Mouse (Mus musculus) common myeloid progenitor, adult 5-6 weeks (primary cell): ENCODE measurements around the gene Map3k14. TPM values are rescaled to one million over a fixed set of nuclear protein-coding genes. Genes with fewer than 3 reads are reported as not detected.
"Not testable (repeated sequence)": the region's sequence is repeated elsewhere in the genome, so short reads cannot be mapped to it uniquely, and the experiment has no call there.

Experiments used
- ATAC-seq: replicated peaks from 2 replicates; pipeline ENCODE4 v1.8.0; 2016; ENCODE audit warnings: low read depth, mild to moderate bottlenecking, moderate TSS enrichment, inconsistent platforms; ENCODE audit not compliant: poor library complexity, severe bottlenecking
- total RNA-seq: library from RNA; stranded (forward); fragments of 200-1000, 187-1606 nt; gene quantifications from 2 replicates; pipeline ENCODE4 v1.2.3, GENCODE M21; 2017

The Map3k14 gene
- total RNA-seq, 1 experiment from 2014 or later = 3.7 TPM

DNA sequence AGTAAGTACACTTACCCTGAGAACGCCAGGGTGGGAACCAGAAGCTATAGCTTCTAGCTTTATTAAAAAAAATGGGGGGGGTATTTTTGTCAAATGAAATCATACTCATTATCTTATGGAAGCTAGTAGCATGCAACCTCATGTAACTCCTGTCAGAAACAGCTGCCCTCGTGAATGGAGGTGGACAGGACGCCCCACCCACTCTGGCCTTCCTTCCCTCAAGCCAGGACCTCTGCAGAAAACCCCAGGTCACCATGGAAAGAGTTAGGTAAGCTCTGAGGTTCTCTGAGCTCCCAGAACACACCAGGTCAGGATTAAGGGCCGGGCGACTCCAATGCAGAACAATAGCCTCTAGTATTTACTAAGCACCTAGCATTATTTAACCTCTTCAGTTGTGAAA, 18.4 kb downstream of the Map3k14 start:
- ATAC-seq = no peak

DNA sequence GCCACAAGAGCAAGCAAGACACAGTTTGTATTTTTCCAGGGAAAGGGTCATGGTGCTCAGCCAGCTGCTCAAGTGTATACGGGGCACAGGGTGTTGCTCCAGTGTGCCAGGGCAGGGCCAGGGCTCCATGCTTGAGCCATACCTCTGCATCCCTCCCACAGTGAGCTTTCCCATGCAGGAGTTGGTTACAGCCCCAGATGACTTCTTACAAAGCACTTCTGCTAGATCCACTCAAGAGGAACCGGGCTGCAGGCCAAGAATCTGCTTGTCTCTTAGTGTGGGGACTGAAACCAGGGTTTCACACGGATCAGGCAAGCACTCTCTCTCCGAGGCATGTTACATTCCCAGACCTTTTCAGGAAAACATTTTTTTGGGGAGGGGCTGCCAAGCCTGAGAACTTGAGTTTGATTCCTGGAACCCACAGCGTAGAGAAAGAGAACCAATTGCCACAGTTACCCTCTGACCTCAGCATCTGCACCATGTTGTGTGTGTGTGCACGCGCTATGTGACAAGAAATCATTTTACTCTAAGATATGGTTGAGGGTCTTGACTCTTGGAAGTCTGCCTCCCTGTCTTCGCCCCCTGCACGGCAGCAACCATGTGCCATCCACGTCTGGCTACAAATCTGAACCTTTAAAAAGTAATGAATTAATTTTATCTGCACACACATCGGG, 19.6 kb downstream of the Map3k14 start:
- ATAC-seq = no peak

DNA sequence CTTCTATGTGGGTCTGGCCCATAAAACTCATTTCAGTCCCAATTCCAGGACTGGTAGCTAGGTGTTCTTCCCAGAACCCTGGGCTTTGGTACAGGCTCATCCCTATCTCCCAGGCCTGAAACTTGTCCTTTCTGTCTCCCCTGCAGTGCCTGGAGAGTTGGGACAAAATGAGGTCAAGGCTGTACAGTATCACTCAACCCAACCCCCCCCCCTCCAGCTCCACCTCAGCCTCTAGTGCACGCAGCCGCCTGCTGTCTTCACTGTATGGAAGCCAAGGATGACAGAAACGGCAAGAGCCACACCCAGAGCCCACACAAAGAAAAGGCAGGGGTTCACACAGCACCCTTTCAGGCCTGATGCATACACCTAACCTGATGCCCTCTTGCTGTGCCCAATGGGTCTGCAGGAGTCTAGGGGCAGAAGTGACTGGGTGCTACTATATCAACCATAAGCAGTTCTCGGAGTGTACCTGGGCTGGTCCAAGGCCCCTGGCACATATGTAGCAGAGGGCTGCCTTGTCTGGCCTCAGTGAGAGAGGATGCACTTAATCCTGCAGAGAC, 20.5 kb downstream of the Map3k14 start:
- no peak for ATAC-seq

DNA sequence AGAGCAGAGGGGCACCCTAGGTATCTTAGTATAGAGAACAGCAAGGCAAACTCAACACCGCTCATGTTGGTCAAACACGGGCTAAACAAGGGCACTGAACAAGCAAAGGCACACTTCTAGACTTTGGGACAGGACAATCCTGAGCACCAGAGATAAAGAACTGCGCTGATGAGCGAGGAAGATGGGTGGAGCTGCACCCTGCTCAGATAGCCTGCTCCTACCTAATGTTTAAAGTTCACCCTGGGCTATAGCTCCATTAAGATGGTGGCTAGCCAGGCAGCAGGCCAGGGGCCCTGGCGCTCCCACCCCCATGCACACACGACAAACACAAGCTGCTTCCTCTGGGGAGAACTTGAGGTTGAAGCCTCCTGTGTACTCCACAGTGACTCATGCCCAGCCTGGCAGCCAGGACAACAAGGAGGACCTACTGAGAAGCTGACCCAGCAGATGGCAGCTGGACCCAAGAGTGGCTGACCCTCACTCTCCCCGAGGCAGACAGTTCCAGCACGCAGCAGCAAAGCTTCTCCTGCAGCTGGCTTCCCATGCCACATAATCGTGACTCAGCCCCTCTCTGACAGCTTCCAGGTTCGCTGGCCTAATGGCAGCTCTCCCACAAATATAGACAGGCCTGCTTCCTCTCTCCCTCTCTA, 21.1 kb downstream of the Map3k14 start:
- ATAC-seq = peak; percentile 42

DNA sequence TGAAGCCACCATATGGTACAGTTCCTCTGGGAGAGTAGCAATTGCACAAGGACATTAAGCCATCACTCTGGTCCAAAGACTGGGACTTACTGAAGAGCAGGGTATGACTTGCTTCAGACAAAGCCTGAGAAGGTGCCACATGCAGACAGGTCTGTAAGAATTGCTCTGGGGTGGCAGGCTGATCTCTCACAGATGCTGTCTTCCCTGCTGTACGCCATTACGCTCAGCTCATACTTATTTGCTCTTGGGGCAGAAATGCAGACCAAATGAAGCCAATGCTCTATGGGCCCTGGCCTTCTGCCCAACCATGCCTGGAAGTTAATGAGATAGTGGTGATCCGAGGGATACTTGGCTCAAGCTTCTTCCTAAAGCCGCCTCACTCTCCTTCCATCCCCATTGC, 22.4 kb downstream of the Map3k14 start:
- no peak for ATAC-seq

DNA sequence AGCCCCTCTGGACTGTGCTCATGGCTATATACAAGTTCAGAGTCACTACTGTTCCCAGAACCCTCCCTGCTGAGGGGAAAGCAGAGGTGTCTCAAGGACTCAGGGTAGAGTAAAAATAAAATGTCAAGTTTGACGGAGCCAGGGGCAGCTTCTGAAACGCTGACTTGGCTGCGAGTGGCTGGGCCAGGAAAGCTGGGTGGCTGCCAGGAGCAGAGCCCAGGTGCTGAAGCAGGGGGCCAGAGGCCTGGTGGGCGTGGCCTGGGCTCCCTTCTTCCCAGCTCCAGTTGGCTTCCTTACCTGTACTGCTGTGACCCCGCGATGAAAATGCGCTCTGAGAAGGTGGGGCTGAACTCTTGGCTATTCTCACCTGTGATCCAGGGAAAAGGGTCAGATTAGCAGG, 26.5 kb downstream of the Map3k14 start:
- peak; percentile 8; the same call in 1 of the 2 replicates for ATAC-seq

DNA sequence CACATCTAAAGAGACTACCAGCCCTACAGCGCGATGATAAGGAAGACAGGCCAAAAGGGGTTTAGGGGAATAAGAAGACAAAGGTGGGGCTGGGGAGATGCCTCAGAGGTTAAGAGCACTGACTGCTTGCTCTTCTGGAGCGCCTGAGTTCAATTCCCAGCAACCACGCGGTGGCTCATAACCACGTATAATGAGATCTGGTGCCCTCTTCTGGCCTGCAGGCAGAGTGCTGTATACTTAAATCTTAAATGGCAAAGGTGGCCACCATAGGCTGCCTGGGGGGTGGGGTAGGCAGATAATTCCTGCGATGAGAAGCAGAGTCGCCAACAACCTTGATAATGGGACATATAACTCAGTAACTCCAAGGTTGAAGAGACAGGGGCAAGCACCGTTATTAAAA, 29.5 kb downstream of the Map3k14 start:
- ATAC-seq = no peak

DNA sequence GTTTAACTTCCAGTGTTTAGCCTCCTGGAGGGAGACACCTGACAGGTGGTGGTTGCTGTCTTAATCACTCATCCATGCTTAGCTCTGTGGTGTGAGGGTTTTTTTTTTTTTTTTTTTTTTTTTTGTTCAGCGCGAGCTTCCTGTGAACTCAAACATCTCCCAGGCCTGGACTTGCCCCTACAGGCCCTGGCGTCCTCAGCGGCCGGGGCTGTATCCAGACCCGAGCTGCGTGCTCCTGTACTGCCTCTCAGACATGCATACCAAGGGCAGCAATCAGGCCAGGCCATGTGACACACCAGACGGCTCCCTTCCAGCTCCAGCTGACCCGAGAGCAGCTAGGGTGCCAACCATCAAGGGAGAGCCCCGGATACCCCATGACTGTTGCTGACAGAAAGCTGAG, 30.4 kb downstream of the Map3k14 start:
- no peak for ATAC-seq

DNA sequence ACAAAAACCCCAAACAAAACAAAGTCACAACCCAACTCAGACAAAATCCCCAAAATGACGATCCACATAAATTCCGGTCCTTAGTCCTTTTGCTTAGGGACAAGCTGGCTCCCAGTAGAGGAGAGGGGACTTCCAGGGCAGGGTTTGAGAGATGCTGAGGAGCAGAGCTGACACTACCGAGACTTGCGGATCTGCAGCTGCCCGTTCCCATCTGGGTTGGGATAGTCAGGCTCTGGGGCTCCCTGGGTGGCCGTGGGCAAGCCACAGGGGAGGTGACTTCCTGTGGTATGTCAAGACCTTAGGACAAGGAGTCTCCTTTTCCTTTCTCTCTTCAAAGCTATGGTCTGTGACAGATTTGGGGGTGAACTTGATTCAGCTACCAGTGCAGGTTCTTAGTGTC, 30.8 kb downstream of the Map3k14 start:
- no peak for ATAC-seq

DNA sequence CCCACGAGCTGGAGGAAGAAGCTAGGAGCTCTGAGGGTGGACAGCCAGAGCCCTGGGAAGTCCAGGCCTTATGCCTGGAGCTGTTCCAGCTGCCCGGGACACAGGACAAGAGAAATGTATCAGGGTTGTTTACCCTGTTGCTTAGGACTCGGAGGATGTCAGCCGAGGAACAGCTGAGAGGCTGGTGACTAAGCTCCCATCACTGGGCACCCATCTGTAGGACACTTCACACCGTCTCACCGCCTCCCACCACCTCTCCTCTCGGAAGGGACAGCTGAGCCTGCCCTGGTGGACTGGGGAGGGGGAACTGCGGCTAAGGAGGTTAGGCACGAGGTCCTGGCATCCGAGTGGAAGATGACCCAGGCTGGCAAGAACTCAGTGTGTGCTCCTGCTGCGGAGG, 31.6 kb downstream of the Map3k14 start:
- ATAC-seq = no peak

DNA sequence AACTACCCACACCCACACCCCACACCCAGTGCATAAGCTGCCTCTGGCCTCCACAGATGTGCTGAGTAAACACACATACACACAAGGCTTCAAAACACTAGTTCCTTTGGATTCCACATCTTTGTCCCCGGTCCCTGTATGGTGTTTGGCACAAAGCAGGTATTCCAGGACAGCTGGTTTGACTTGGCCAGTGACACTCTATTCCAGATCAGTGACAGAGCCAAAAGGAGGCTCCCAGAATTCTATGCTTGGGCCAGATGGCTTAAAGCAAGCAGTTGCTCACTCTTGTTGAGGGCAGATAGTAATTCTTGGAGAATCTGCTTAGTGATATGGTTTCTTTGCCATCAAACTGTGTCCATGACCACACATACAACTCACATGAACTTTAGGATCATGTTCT, 32.8 kb downstream of the Map3k14 start:
- ATAC-seq = no peak

DNA sequence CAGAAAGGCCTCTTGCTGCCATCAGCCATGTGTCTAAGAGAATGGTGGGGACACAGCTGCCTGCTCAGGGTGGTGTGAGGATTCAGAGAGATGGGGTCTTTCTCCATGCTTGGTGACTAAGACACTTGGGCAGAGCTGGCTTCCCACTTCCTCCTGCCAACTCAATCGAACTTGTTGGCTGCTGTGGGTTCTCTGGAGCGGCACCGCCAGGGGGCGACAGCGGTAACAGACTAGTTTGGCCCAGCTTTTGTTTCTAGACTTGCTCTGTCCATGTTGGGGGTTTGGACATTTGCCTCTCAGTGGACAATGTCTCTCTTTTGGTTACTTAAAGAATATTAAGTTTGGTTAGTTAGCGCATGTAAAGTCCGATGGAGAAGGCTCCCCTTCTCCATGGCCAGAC, 34.3 kb downstream of the Map3k14 start:
- ATAC-seq = peak; percentile 88

DNA sequence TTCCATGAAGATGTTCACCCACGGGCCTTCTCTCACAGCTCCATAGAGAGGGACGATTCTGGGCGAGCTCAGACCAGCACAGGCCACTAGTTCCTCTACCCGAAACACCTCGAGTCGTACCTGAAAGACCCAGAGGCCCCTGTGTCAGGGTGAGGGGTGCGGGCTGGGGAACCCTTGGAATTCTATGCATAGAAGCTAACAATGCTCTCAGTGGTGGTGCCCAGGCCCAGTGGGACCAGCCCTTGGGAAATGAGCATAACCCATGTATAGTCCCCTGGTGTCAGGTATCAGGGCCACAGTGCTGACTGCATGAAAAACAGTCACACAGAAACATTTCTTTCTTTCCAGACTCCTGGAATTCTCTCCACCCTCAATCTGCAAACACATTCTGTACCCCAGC, 35.9 kb downstream of the Map3k14 start:
- ATAC-seq = no peak

DNA sequence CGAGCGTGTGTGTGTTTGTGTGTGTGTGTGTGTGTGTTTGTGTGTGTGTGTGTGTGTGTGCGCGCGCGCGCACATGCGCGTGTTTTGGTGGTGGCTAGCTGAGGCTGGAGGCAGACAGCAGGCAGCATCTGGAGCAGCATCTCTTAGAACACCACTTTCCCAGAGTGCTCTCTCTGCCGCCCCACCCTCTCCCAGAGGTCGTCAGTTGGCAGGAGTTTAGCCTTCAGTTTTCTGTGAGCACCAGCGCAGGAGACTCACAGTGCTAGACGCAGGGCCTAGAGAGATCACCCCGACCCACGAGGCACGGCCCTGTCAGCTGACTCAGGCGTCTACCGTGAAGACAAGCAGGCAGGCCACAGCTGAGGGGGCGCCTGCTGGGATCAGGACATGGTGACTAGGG, 36.6 kb downstream of the Map3k14 start:
- no peak for ATAC-seq

DNA sequence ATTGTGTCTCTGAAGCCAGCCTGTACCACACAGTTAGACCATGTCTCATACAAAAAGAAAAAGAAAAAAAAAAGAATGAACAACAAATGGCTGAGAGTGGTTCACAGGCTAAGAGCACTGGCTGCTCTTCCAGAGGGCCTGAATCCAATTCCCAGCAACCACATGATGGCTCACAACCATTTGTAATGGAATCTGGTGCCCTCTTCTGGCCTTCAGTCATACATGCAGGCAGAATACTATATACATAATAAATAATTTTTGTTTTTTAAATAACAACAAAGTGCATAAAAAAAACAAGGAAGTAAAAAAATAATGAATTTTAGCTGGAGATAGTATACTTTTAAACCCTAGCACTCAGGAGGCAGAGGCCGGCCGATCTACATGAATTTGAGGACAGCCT, 37.7 kb downstream of the Map3k14 start:
- no peak for ATAC-seq

DNA sequence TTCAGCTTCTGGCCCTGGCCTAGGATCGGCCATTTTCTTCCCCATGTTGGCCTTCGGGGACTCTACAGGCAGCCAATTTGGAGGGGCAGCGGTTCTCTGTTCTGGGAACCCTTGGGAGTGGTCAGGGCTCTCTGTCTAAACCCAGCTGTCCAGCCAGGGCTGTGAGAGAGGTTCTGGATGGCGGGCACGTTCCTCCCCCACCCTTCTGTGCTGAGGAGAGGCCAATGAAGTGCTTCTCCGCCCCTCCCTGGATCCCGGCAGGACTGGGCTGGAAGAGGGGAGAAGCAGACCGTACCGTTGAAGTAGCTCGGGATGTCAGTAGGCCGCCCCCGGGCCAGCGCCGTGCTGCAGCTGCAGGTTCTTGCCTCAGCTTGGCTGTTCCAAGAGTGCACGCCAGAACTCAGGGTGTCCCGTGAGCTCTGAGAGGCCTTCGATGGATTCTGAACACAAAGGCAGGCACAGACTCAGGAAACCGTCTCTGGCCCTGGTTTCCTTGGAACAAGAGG, 43.3 kb downstream of the Map3k14 start:
- ATAC-seq = no peak

DNA sequence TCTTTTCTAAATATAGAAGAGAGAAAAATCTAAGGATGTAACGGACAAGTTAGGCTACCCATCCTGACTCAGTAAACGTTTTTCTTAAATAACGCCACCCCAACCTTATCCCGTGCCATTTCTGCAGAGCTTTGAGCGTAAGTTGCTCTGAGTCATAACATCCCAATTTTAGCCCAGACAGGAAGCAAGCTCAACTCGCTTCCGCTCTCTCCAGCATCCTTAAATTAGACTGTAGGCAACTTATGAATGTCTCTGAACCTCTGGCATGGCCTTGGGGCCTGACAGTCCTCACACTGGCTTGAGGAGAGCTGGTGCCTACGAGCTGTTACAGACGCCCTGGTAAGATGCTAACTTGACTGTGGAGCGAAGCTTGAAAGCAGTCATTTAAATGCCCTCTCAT, 43.8 kb downstream of the Map3k14 start:
- ATAC-seq = no peak

DNA sequence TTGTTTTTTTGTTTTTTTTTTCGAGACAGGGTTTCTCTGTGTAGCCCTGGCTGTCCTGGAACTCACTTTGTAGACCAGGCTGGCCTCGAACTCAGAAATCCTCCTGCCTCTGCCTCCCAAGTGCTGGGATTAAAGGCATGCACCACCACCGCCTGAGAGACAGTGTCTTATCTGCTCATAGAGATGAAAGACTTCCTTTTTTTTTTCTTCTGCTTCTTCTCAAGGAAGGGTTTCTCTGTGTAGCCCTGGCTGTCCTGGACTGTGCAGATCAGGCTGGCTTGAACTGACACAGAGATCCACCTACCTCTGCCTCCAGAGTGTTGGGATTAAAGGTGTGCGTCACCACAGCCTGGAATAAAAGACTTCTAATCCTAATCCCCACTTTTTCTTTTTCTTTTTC, 44.6 kb downstream of the Map3k14 start:
- ATAC-seq = not testable (repeated sequence)

DNA sequence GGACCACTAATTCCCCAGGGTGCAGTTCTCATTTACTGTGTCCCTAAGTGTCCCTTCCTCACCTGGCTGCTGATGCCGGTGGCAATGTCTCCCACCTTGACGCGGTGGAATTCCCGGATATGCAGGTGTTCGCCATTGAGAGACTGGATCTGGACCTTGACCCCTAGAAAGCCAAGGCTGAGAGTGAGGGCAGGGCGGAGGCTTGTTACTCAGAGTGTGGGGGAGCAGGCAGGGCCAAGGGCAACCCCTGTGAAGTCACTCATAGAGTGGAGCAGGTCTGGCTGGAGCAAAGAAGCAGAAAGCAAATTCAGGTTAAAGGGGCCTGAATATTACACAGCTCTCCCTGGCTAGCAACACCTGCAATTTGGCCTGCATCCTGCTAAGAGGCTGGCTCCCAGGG, 45.8 kb downstream of the Map3k14 start:
- no peak for ATAC-seq

DNA sequence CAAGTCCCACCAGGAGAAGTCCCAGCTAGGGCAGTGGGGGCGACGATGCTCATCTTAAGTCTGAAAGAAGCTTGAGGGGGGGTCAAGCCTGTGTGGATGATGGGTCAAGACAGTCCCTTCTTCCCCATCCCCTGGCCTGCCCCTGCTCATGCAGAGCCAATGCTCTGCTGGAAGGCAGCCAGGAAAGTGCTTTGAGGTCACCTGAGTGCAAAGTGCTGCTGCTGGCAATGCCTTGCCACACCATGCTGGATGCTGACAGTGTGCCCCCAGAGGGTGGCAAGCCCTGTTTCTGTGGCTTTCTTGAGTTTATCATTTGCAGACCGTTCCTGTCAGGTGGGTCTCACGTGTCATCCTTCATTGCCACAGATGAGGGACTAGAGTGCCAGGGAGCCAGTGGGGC, 47.3 kb downstream of the Map3k14 start:
- ATAC-seq = no peak

DNA sequence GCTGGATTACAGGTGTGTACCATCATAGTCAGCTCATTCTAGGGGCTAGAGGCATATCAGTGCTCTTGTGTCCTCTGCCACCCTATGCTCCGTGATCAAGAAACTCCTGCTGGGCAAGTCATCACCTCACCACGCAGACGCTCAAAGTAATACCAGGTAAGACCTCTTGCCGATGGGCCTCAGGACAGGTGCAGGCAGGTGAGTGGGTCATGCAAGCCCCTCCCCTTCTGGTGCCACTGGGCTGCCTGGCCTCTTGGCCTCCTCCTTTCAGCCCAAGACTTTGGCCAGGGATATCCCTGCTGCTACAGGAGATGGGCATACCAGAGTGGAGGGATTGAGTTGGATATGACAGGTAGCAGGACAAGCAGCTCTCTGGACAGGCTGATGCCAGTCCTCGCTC, 48.0 kb downstream of the Map3k14 start:
- no peak for ATAC-seq

DNA sequence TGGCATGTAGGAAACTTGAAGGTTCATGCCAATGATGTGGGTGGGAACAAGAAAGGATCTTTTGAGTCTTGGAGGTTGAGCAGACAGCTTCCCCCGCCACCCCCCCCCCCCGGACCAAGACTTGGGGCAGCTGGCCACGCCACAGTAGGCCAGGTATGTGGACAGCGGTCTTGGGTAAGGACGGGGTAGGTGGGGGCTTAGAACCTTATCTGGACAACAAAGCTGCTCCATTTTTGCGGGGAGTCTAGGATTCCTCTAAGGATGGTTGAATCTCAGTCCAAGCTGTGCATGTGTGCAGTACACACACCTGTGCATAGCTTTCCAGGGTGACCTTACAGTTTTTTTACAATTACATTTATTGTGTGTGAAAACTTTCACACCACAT, 48.8 kb downstream of the Map3k14 start:
- no peak for ATAC-seq
